Mouse (Mus musculus) heart, postnatal 0 days (tissue): Measurements from ENCODE around the gene Ddx10.

Source experiments
- CTCF ChIP-seq: IDR thresholded peaks from 2 replicates; pipeline ENCODE4 v1.5.1; 2016; ENCODE audit warnings: antibody characterized with exemption, control low read depth, low read depth
- EP300 ChIP-seq: IDR thresholded peaks from 2 replicates; pipeline ENCODE4 v1.6.1; 2016; ENCODE audit warnings: antibody characterized with exemption, low read depth

DNA sequence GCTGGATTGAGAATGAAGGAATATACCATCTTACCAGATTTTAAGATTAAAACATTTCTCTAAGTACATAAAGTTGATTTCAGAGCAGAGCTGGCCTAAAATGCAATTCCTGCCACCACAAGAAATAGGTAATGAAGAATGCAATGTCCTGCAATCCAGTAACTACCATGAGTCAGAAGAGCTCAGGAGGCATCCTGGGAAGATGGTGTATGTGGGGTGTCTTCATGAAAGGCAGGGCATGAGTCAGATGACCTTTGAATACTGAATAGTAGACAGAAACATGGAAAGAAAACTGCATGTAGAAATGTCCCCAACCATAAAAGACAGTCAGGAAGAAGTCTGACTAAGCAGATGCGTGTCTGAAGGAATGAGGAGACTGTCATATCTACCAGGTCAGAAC, 115.0 kb downstream of the Ddx10 start:
- no peak for TF ChIP-seq CTCF
- TF ChIP-seq EP300: no peak
